Mouse (Mus musculus): Measurements from ENCODE around the gene Abcf2. TPM values are rescaled to one million over a fixed set of nuclear protein-coding genes. Genes with fewer than 3 reads are reported as not detected.

Abcf2 gene
- polyA plus RNA-seq, 1 experiment from 2014 or later: 41.4 TPM

DNA sequence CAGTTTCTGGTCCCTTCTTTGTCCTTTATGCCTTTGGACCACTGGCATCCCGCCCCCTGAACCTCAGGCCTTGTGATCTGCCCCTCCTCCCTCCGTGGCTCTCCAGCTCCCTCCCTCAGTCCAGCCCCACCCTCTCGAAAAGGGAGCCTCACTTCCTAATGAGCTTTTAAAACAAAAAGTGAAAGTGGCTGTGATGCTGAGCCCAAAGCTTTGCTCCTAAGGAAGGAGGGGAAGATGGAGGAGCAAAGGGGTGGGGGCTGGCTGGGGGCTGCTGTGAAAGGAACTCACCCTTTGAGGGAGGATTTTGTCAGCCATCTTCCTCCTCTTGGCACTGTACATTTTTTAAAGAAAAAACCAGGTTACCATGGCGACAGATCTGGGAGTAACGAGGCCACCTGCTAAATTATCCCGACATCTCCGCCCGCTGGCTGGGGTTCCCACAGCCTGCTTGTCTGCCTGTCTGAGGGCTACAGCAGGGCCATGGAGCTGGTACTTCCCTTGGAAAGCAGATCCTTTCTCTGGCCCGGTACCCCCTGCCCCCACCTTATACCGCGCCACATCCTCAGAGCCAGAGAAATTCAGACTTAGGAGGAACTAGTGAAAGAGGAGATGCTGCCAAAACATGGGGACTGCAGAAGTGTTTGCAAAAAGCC is 19.4 kb upstream of the Abcf2 start:
- Histone ChIP-seq H3K27ac (no peak overlapping the region), H3K4me3 (ENCODE audit: inconsistent target) (peak overlapping the region; percentile 31), H3K79me2 (ENCODE audit: inconsistent target) (no peaks in the 10 kb centered on the region), H3K36me3 (ENCODE audit: inconsistent target) (no peaks in the 10 kb centered on the region)
- 8% methylated on average over 11 of the region's 11 CpGs for WGBS (ENCODE audit: missing documents)

DNA sequence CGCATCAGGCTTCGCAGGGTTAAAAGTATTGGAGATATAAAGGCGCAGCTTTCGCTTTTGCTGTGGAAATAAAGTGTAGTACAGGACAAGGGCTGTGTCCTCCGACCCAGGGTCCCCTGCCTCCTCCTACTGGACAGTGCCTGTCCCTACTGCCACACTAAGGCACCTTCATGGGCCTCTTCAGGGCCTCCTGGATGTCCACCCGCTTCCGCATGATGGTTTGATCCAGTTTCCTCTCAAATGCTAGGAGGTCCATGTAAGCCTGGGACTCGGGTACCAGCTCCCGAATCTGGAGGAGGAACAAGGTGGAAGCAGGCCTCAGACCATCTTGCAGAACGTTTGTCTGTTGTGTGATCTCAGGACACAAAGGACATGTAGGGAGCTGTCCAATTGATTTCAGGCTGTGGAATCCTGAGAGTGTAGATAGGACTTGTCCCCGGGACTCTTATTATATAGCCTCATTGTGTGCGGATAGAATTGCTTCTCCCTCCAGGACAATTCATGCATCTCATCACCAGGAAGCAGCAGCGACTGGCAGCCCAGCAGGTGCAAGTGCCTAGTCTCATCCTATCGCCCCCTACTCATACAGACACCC is 18.6 kb upstream of the Abcf2 start:
- no peaks in the 10 kb centered on the region for H3K36me3 ChIP-seq (ENCODE audit: inconsistent target)
- no peak overlapping the region for H3K4me3 ChIP-seq (ENCODE audit: inconsistent target)
- no peaks in the 10 kb centered on the region for H3K79me2 ChIP-seq (ENCODE audit: inconsistent target)
- WGBS (ENCODE audit: missing documents): 91% methylated on average over 14 of the region's 14 CpGs
- H3K27ac ChIP-seq: no peak overlapping the region

DNA sequence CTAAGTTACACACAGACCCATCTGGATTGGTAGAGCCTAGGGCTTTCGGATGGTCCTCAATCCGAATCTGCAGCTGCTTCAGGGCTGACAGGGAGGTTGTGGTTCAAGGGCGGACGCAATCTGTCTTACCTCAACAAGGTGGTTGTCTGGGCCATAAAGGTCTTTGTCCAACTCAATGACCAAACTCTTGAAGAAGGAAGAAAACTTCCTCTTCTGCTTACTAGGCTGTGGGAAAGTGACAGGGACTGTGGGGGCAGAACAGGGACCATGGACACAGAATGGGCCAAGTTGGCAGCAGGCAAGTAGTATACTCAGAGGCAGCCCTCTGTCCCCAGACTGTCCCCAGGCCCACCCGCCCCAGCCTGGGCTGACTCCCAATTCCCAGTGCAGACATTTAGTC is 18.0 kb upstream of the Abcf2 start:
- Histone ChIP-seq H3K79me2 (ENCODE audit: inconsistent target) (no peaks in the 10 kb centered on the region), H3K4me3 (ENCODE audit: inconsistent target) (no peak overlapping the region), H3K36me3 (ENCODE audit: inconsistent target) (no peaks in the 10 kb centered on the region), H3K27ac (no peak overlapping the region)
- 90% methylated on average over 4 of the region's 5 CpGs for WGBS (ENCODE audit: missing documents)

DNA sequence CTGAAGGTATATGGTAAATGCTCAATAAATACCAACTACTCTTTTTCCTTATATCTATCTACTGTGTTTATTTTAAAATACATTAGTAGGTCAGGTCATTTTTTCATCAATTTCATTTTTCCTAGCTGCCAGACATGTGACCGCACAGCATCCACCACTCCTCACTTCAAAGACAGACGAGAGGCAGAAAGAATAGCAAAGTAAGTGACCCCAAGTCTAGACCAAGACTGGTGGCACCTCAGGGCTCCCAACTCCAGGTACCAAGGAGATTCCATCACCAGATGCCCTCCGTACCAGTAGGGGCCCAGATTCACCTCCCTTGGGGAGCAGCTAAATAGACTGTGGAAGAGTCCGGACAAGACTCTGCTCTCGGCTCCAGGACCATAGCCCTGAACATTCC is 17.1 kb upstream of the Abcf2 start:
- H3K27ac ChIP-seq: no peak overlapping the region
- 88% methylated on average over 4 of the region's 5 CpGs for WGBS (ENCODE audit: missing documents)
- peaks cover 1% of the 10 kb centered on the region; the same call in 1 of the 2 replicates for H3K79me2 ChIP-seq (ENCODE audit: inconsistent target)
- H3K36me3 ChIP-seq (ENCODE audit: inconsistent target): peaks cover 6% of the 10 kb centered on the region; the same call in 1 of the 2 replicates
- no peak overlapping the region for H3K4me3 ChIP-seq (ENCODE audit: inconsistent target)

DNA sequence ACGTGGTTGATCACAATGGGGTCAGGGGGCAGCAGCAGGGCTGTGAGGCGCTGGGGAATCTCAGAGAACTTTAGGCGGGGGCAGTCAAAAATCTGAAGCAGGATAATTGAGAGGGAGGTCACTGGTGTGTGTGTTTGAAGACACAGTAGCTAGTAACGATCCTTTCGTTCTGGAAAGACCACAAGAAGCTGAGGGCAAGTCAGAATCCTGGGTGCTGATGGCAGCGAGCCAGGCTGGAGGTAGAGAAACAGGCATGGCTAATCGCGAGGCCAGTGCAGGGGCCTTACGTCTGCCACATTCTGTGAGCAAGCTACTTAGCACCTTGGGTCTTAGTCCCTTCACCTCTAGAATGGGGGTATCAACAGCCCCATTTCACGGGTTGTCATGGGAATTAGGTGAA is 16.7 kb upstream of the Abcf2 start:
- H3K27ac ChIP-seq: no peak overlapping the region
- H3K79me2 ChIP-seq (ENCODE audit: inconsistent target): peaks cover 6% of the 10 kb centered on the region
- no peak overlapping the region for H3K4me3 ChIP-seq (ENCODE audit: inconsistent target)
- 89% methylated on average over 10 of the region's 10 CpGs for WGBS (ENCODE audit: missing documents)
- peaks cover 10% of the 10 kb centered on the region; the same call in 1 of the 2 replicates for H3K36me3 ChIP-seq (ENCODE audit: inconsistent target)

DNA sequence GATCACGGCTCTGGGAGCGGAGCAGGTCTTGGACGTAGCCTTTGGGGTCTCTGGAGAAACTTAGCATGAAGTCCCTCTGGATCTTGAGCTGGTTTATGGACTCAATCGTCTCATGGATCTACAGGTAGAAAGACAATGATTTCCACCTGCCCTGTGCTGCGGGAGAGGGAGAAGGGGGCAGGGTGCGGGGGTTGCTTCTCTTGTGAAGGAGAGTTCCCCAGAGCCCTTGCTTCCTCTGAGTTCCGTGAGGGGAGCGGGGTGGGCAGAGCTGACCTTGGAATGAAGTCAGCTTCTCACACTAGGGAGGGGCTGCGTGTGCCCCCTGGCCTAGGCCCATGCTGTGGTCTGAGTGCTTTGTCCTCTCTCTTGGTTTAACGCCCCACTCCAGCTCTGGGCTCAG is 16.0 kb upstream of the Abcf2 start:
- peaks cover 12% of the 10 kb centered on the region for H3K79me2 ChIP-seq (ENCODE audit: inconsistent target)
- H3K27ac ChIP-seq: no peak overlapping the region
- 86% methylated on average over 10 of the region's 10 CpGs for WGBS (ENCODE audit: missing documents)
- H3K4me3 ChIP-seq (ENCODE audit: inconsistent target): no peak overlapping the region
- H3K36me3 ChIP-seq (ENCODE audit: inconsistent target): peaks cover 14% of the 10 kb centered on the region; the same call in 1 of the 2 replicates

DNA sequence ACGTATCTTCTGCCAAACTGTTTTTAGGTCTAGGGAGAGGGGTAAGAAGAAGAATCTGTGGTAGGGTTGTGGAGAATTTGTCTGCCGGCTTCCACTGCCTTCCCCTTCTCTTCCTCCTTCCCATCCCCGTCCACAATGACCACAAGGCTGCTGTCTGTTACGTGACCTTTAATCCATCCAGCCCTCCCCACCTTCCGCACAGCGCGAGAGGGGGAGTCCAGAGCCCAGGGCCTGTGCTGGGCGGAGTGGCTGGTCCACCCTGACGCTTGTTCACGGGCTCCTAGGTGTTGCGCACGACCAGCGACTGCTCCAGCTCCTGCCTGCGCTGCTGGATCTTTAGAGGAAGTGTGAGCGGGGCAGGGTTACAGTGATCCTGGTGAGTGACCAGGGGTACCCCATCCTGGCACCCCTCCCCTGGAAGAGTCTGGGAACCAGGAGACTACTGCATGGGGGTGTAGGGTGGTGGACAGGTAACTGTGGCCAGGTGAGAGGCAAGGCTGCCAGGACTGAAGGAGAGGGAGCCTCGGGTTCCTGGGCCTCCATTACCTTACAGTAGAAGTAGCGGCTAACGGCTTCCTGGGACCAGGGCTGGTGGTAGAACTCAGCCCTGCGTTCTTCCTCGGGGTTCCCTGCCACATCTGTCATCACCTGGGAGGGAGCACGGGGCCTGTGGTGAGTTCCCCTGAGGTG is 15.3 kb upstream of the Abcf2 start:
- no peak overlapping the region for H3K27ac ChIP-seq
- peaks cover 14% of the 10 kb centered on the region; the same call in 1 of the 2 replicates for H3K36me3 ChIP-seq (ENCODE audit: inconsistent target)
- 33% methylated on average over 21 of the region's 21 CpGs for WGBS (ENCODE audit: missing documents)
- peaks cover 19% of the 10 kb centered on the region for H3K79me2 ChIP-seq (ENCODE audit: inconsistent target)
- H3K4me3 ChIP-seq (ENCODE audit: inconsistent target): no peak overlapping the region

DNA sequence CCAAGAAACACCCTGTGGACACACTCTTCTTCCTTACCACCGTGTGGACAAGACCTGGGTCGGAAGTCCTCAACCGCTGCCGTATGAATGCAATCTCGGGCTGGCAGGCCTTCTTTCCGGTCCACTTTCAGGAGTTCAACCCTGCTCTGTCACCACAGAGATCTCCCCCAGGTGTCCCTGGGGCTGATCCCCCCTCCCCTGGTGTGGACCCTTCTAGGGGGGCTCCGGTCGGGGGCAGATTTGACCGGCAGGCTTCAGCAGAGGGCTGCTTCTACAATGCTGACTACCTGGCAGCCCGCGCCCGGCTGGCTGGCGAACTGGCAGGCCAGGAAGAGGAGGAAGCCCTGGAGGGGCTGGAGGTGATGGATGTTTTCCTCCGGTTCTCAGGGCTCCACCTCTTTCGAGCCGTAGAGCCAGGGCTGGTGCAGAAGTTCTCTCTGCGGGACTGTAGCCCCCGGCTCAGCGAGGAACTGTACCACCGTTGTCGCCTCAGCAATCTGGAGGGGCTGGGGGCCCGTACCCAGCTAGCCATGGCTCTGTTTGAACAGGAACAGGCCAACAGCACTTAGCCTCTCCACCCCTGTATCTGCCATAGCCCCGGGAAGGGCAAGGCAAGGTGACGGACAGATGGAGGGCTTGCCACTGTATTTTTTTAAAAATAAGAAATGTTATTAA is 14.7 kb upstream of the Abcf2 start:
- H3K79me2 ChIP-seq (ENCODE audit: inconsistent target): peaks cover 25% of the 10 kb centered on the region
- WGBS (ENCODE audit: missing documents): 18% methylated on average over 23 of the region's 24 CpGs
- peaks cover 14% of the 10 kb centered on the region; the same call in 1 of the 2 replicates for H3K36me3 ChIP-seq (ENCODE audit: inconsistent target)
- no peak overlapping the region for H3K27ac ChIP-seq
- no peak overlapping the region for H3K4me3 ChIP-seq (ENCODE audit: inconsistent target)

DNA sequence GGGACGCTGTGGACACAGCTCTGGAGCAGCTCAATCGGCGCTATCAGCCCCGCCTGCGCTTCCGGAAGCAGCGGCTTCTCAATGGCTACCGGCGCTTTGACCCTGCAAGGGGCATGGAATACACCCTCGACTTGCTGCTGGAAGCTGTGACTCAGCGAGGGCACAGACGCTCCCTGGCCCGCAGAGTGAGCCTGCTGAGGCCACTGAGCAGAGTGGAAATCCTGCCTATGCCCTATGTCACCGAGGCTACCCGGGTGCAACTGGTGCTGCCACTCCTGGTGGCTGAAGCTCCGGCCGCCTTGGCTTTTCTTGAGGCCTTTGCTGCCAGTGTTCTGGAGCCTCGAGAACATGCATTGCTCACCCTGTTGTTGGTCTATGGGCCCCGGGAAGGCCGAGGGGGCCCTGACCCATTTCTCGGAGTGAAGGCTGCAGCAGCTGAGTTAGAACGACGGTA is 14.0 kb upstream of the Abcf2 start:
- Histone ChIP-seq H3K4me3 (ENCODE audit: inconsistent target) (no peak overlapping the region), H3K79me2 (ENCODE audit: inconsistent target) (peaks cover 28% of the 10 kb centered on the region), H3K36me3 (ENCODE audit: inconsistent target) (peaks cover 14% of the 10 kb centered on the region; the same call in 1 of the 2 replicates), H3K27ac (no peak overlapping the region)
- WGBS (ENCODE audit: missing documents): 15% methylated on average over 23 of the region's 23 CpGs

DNA sequence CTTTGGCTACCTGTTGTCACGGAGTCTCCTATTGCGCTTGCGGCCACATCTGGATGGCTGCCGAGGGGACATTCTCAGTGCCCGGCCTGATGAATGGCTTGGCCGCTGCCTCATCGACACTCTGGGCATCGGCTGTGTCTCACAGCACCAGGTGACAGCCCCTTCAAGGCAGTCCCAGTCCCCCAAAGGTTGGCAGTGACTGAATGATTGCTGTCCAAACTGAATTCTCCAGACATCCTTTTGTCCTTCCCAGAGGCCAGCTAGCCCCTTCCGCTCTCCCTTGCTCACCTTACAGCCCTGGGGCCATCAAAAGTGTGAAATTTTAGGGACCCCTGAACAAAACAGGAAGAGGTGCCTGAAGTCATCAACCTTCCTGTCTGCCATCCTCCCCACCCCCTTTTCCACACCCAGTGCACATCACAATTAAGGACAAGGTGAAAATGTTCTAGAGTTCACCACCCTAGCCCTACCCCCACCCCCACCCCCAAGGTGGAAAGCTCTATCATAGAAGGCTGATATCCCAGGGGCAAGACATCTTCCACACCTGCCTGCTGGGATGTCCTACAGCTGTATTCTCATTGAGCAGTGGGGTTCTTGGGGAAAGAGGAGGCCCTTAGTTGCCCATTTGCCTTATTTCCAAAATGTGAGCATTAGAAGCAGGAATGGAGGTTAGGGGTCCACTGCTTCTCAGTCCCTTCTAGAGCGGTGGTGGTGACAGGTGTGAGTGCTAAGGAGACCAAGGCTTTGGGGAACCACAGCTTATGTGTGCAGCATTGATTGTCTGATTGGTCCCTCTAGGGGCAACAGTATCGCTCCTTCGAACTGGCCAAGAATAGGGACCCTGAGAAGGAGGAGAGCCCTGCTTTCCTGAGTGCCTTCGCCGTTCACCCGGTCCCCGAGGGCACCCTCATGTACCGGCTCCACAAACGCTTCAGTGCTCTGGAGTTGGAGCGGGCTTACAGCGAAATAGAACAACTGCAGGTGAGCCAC is 12.5 kb upstream of the Abcf2 start:
- WGBS (ENCODE audit: missing documents): 96% methylated on average over 18 of the region's 20 CpGs
- Histone ChIP-seq H3K27ac (no peak overlapping the region), H3K36me3 (ENCODE audit: inconsistent target) (peaks cover 14% of the 10 kb centered on the region; the same call in 1 of the 2 replicates), H3K79me2 (ENCODE audit: inconsistent target) (peaks cover 28% of the 10 kb centered on the region), H3K4me3 (ENCODE audit: inconsistent target) (no peak overlapping the region)

DNA sequence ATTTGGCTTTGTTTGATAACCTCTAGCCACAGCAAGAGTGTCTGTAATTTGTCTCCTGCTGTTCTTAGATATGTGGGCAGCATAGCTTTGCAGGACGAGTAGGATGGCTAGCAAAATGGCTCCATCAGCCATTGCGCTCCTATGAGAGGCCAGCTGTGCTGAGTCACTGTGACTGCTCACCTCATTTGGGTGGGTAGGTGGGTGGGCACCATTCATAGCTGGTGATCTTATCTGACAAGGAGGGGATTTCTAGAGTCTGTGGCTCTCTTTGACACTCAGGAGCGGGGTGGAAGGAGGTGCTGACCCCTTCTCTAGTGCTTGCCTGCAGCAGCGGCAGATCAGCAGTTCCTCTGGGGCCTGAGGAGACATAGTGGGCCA is 9.9 kb upstream of the Abcf2 start:
- peak overlapping the region; percentile 74 for H3K27ac ChIP-seq
- H3K36me3 ChIP-seq (ENCODE audit: inconsistent target): peaks cover 14% of the 10 kb centered on the region; the same call in 1 of the 2 replicates
- peaks cover 28% of the 10 kb centered on the region for H3K79me2 ChIP-seq (ENCODE audit: inconsistent target)
- 2% methylated on average over 4 of the region's 4 CpGs for WGBS (ENCODE audit: missing documents)
- peak overlapping the region; percentile 95 for H3K4me3 ChIP-seq (ENCODE audit: inconsistent target)

DNA sequence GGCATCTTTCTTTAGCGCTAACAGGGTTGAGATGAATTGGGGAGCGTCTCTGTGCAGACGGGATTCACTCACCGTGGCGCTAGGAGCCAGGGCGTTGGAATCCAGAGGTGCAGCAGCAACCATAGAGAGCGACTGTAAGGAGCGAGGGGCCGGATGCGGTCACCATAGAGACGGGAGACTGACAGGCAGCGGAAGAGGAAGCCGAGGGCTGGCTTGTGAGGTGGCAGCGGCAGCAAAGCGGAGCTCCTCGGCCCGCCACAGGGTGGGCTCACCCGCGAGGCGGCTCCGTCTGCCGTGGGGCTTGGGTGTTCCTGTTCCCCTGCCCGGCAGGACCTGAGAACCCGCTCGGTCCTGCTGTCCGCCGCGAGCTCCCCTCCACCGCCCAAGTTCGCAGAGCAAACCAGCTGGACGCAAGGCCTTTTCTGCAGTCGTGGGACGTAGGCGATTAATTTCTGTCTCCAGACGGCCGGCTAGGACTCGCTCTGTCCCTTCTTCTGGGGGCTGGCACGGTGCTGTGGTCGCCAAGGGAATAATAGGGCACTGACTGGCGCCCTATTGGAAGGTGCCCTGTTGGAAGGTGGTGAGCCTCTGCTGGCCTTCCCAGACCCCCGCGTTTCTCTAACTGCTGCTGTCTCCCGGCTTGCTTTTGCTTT is 9.4 kb upstream of the Abcf2 start, which contains the start of gene Chpf2:
Gene Chpf2, plus strand, starts transcription at position 195 of the 653 bp plus-strand sequence.
- peak within 1 kb of the TSS; percentile 95 for H3K4me3 ChIP-seq (ENCODE audit: inconsistent target)
- H3K36me3 ChIP-seq (ENCODE audit: inconsistent target): peaks cover 14% of the 10 kb centered on the region; the same call in 1 of the 2 replicates
- 2% methylated on average over 43 of the region's 43 CpGs for WGBS (ENCODE audit: missing documents)
- peaks cover 28% of the 10 kb centered on the region for H3K79me2 ChIP-seq (ENCODE audit: inconsistent target)
- peak within 1 kb of the TSS; percentile 74 for H3K27ac ChIP-seq

DNA sequence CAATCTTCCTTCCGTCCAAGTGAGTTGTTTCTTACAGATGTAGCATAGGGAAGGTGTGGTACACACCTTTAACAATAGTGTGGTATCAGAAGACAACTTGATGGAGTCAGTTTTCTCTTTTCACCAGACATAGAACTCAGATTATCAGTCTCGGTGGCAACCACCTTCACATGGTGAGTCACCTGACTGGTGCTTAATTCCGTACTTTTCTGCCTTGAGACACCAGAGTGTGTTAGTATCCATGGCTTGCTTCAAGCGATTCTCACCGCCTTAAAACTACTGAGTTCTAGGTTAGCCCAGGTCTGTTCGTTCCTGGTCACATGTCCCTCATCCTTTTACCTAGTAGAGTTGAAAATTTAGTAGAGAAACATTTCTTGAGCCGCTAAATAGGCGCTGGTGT is 8.8 kb upstream of the Abcf2 start:
- H3K4me3 ChIP-seq (ENCODE audit: inconsistent target): peak overlapping the region; percentile 95
- WGBS (ENCODE audit: missing documents): 5% methylated on average over 8 of the region's 8 CpGs
- peak overlapping the region; percentile 74 for H3K27ac ChIP-seq
- peaks cover 14% of the 10 kb centered on the region; the same call in 1 of the 2 replicates for H3K36me3 ChIP-seq (ENCODE audit: inconsistent target)
- H3K79me2 ChIP-seq (ENCODE audit: inconsistent target): peaks cover 28% of the 10 kb centered on the region

Data from macrophage (primary cell).